Mouse (Mus musculus) kidney, adult 2 months (tissue): ENCODE measurements around the gene C130032M10Rik.

Experiments
- CTCF ChIP-seq: fragments of 200-500 bp; conservative IDR thresholded peaks from 2 replicates; pipeline ENCODE4 v1.5.1; 2011; ENCODE audit warnings: low read depth, mild to moderate bottlenecking, control low read depth, low read length, moderate library complexity, mixed read lengths; ENCODE audit not compliant: insufficient read depth, insufficient read length
- POLR2A ChIP-seq: fragments of 200-500 bp; IDR thresholded peaks from one replicate; pipeline ENCODE4 v1.6.1; 2011; ENCODE audit warnings: low read depth, low read length, control low read depth

DNA sequence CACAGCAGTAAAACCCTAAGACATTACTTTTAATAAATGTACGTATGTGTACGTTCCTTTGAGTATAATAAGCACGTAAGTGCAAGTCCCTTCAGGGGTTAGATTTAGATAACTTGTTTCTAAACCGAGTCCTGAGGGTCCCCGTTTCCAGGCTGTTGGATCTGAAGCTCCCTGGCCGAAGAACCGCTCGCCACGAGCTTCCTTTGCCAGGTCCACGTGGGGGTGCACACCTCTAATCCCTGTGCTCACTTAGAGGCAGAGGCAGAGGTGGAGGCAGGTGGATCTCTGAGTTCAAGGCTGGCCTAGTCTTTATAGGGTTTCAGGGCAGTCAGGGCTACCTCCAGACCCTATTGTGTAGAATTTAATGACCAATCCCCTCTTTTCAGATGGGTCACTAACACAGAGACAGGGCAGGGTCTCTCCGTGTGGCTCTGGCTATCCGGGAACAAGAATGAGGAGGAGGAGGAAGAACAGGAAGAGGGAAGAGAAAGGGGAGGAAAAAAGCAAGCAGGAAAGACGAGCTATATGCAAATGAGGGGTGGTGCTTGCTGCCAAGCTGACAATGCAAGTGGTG, 2.5 kb downstream of the C130032M10Rik start:
- no peak for TF ChIP-seq CTCF
- TF ChIP-seq POLR2A = no peak
